Mouse (Mus musculus) liver, embryonic 11.5 days (tissue): ENCODE measurements at regions not wholly inside any gene's neighbourhood (a gene's known extent, or its start where the extent isn't known, plus 50 kb on each side); places are given as distances from the start of the nearest gene placed in this dataset.
"Not testable (repeated sequence)": the region's sequence is repeated elsewhere in the genome, so short reads cannot be mapped to it uniquely, and the experiment has no call there.

Source experiments
- ATAC-seq: fragments of 200-750 bp; cut with Nextera tagmentation; replicated peaks from 2 replicates; pipeline ENCODE4 v1.8.0; 2017; ENCODE audit warnings: moderate number of reproducible peaks, mild to moderate bottlenecking, moderate TSS enrichment, moderate library complexity; ENCODE audit not compliant: low FRiP score
- DNase-seq: peaks from one replicate; pipeline ENCODE4 v3.0.0-alpha.2; 2017; ENCODE audit warnings: low spot score
- H3K27ac ChIP-seq: fragments of 300-500 bp; sonication (generic); 2 replicates; pipeline ENCODE4 v1.5.1; 2014; ENCODE audit warnings: mild to moderate bottlenecking, low read depth, low read length, control low read depth
- H3K27me3 ChIP-seq: fragments of 300-500 bp; sonication (generic); replicated peaks from 2 replicates; pipeline ENCODE4 v1.6.1; 2014; ENCODE audit warnings: low read length, mixed read lengths; ENCODE audit not compliant: control insufficient read depth, insufficient read depth
- H3K36me3 ChIP-seq: fragments of 300-500 bp; sonication (generic); 2 replicates; pipeline ENCODE4 v1.6.1; 2014; ENCODE audit warnings: mild to moderate bottlenecking, low read length, moderate library complexity, mixed read lengths; ENCODE audit not compliant: control insufficient read depth, insufficient read depth
- H3K4me1 ChIP-seq: fragments of 300-500 bp; sonication (generic); replicated peaks from 2 replicates; pipeline ENCODE4 v1.6.1; 2014; ENCODE audit warnings: low read length, mixed read lengths; ENCODE audit not compliant: control insufficient read depth, insufficient read depth
- H3K4me2 ChIP-seq: fragments of 300-500 bp; sonication (generic); 2 replicates; pipeline ENCODE4 v1.6.1; 2014; ENCODE audit warnings: mild to moderate bottlenecking, control low read depth, moderate library complexity
- H3K4me3 ChIP-seq: fragments of 300-500 bp; sonication (generic); 2 replicates; pipeline ENCODE4 v1.5.1; 2014; ENCODE audit warnings: low read depth, low read length, control low read depth
- H3K9ac ChIP-seq: fragments of 300-500 bp; sonication (generic); 2 replicates; pipeline ENCODE4 v1.6.1; 2014; ENCODE audit warnings: low read depth, low read length, control low read depth
- H3K9me3 ChIP-seq: fragments of 300-500 bp; sonication (generic); 2 replicates; pipeline ENCODE4 v1.6.1; 2016; ENCODE audit warnings: low read length, inconsistent platforms, mixed read lengths; ENCODE audit not compliant: control insufficient read depth
- WGBS: fragments of 180-500 bp; shearing (Covaris S2); extraction: QIAGEN DNeasy Blood & Tissue Kit; methylation state at CpG from one replicate; pipeline ENCODE4 v1.1.7; 2014; 5-methylcytosine and 5-hydroxymethylcytosine counted together

- not testable (repeated sequence) for H3K9ac ChIP-seq, H3K4me2 ChIP-seq, H3K4me3 ChIP-seq, H3K27ac ChIP-seq, DNase-seq, H3K4me1 ChIP-seq, H3K9me3 ChIP-seq, H3K27me3 ChIP-seq, ATAC-seq, H3K36me3 ChIP-seq
- 67% methylated on average over 1 of the region's 1 CpGs for WGBS
These were observed 545.3 kb upstream of the Gje1 start for GRCm38 (mm10) chr10:15263337-15263736.

- not testable (repeated sequence) for H3K36me3 ChIP-seq, DNase-seq, ATAC-seq, H3K4me2 ChIP-seq, H3K27me3 ChIP-seq, H3K9me3 ChIP-seq, H3K9ac ChIP-seq, H3K27ac ChIP-seq, H3K4me1 ChIP-seq, H3K4me3 ChIP-seq
- WGBS = 75% methylated on average over 7 of the region's 7 CpGs
These were observed 544.3 kb upstream of the Gje1 start for GRCm38 (mm10) chr10:15262282-15262681.

GRCm38 (mm10) chr10:15249402-15250086 lies 531.5 kb upstream of the Gje1 start:
- Histone ChIP-seq H3K36me3 (no peaks in the 10 kb centered on the region), H3K27ac (no peak overlapping the region), H3K27me3 (no peaks in the 10 kb centered on the region), H3K9ac (no peak overlapping the region), H3K4me1 (no peaks in the 10 kb centered on the region), H3K4me3 (no peak overlapping the region), H3K4me2 (no peak overlapping the region), H3K9me3 (no peaks in the 10 kb centered on the region)
- ATAC-seq = no peak
- no peak for DNase-seq
- 87% methylated on average over 2 of the region's 2 CpGs for WGBS

- 82% methylated on average over 3 of the region's 3 CpGs for WGBS
- no peak overlapping the region for H3K4me3 ChIP-seq
- H3K9ac ChIP-seq = no peak overlapping the region
- H3K36me3 ChIP-seq = no peaks in the 10 kb centered on the region
- H3K27ac ChIP-seq = no peak overlapping the region
- ATAC-seq (no peak), DNase-seq (no peak)
- no peaks in the 10 kb centered on the region for H3K9me3 ChIP-seq
- H3K27me3 ChIP-seq = no peaks in the 10 kb centered on the region
- H3K4me1 ChIP-seq = no peaks in the 10 kb centered on the region
- H3K4me2 ChIP-seq = no peak overlapping the region
These were observed 530.9 kb upstream of the Gje1 start for GRCm38 (mm10) chr10:15248899-15249298.

GRCm38 (mm10) chr10:15244376-15245262 lies 526.6 kb upstream of the Gje1 start:
- Histone ChIP-seq H3K4me2 (no peak overlapping the region), H3K9me3 (no peaks in the 10 kb centered on the region), H3K36me3 (no peaks in the 10 kb centered on the region), H3K9ac (no peak overlapping the region), H3K27ac (no peak overlapping the region), H3K27me3 (no peaks in the 10 kb centered on the region), H3K4me1 (no peaks in the 10 kb centered on the region), H3K4me3 (no peak overlapping the region)
- no peak for DNase-seq
- ATAC-seq = no peak
- WGBS = 74% methylated on average over 6 of the region's 6 CpGs

GRCm38 (mm10) chr10:15243460-15243859 lies 525.4 kb upstream of the Gje1 start:
- Histone ChIP-seq H3K4me2 (no peak overlapping the region), H3K4me1 (no peaks in the 10 kb centered on the region), H3K9me3 (no peaks in the 10 kb centered on the region), H3K27ac (no peak overlapping the region), H3K9ac (no peak overlapping the region), H3K4me3 (no peak overlapping the region), H3K27me3 (no peaks in the 10 kb centered on the region), H3K36me3 (no peaks in the 10 kb centered on the region)
- DNase-seq (no peak), ATAC-seq (no peak)
- WGBS = 73% methylated on average over 2 of the region's 2 CpGs

- 77% methylated on average over 3 of the region's 3 CpGs for WGBS
- no peak for ATAC-seq
- H3K9me3 ChIP-seq = no peaks in the 10 kb centered on the region
These were observed 500.9 kb upstream of the Gje1 start for GRCm38 (mm10) chr10:15218883-15219282.

GRCm38 (mm10) chr10:15179585-15179984 lies 461.6 kb upstream of the Gje1 start:
- H3K27ac ChIP-seq = no peak overlapping the region
- ATAC-seq (no peak), DNase-seq (no peak)
- H3K36me3 ChIP-seq = no peaks in the 10 kb centered on the region
- H3K4me3 ChIP-seq = no peak overlapping the region
- H3K9me3 ChIP-seq = no peaks in the 10 kb centered on the region; the same call in 1 of the 2 replicates
- no peaks in the 10 kb centered on the region for H3K4me1 ChIP-seq
- WGBS = 95% methylated on average over 6 of the region's 6 CpGs
- no peak overlapping the region for H3K9ac ChIP-seq
- no peaks in the 10 kb centered on the region for H3K27me3 ChIP-seq
- H3K4me2 ChIP-seq = no peak overlapping the region

More at GRCm38 (mm10) chr10:15218883-15219282, 500.9 kb upstream of the Gje1 start:
- no peaks in the 10 kb centered on the region for H3K36me3 ChIP-seq
- no peak overlapping the region for H3K4me2 ChIP-seq
- H3K4me3 ChIP-seq = no peak overlapping the region
- H3K27ac ChIP-seq = no peak overlapping the region
- DNase-seq = no peak
- no peak overlapping the region for H3K9ac ChIP-seq
- no peaks in the 10 kb centered on the region for H3K27me3 ChIP-seq
- H3K4me1 ChIP-seq = no peaks in the 10 kb centered on the region
